ENCODE assay signal across 20 mouse cellular contexts in the genomic region with DNA sequence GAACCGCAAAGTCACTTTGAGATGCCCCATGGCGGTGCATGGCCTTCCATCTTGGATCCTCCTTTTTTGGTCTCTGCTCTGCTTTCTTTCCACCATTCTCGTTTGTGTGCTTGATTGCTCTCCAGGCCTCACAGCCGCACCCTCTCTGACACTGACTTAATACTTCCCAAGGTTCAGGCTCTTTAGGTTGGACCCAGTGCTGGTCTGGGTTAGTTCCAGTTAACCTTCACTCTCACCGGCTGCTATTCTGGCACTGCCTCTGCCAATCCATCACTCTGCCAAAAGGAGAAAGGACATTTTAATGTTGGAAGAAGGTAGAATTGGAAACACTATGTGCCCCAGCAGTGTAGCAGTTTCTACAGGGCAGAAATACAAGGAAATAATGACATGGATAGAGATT.
DNase-seq lines count a peak whose midpoint lies in the region; ATAC-seq lines count a peak whose summit lies in the region.
"Had no signal": no experiment of that assay in that cellular context is flagged by ENCODE, and none has a peak within 500 bp of the region (broad histone marks: within the 10 kb centered on the region; RNA-seq: fewer than 3 reads in every experiment).

No protein-coding gene starts in this region.

- H3K4me3 ChIP-seq in brown adipose tissue, adult 24 weeks (ENCODE audit: insufficient read depth, low read depth, low read length) = no peak overlapping the region
- H3K4me3 ChIP-seq in midbrain, embryonic 15.5 days = no peak overlapping the region
- H3K4me3 ChIP-seq: embryonic facial prominence, embryonic 15.5 days; heart, embryonic 12.5 days; hindbrain, embryonic 15.5 days; liver, embryonic 15.5 days; megakaryocyte, embryonic 14.5 days; neural tube, embryonic 13.5 days; stomach, embryonic 15.5 days had no signal

- H3K36me3 ChIP-seq in midbrain, embryonic 15.5 days (replicated peaks) = no peaks in the 10 kb centered on the region
- H3K36me3 ChIP-seq: embryonic facial prominence, embryonic 15.5 days; heart, embryonic 12.5 days; hindbrain, embryonic 15.5 days; liver, embryonic 15.5 days; neural tube, embryonic 13.5 days; stomach, embryonic 15.5 days had no signal

- DNase-seq in kidney, adult 18-20 months = peak; percentile 16
- no peak for DNase-seq in kidney, postnatal 14 days
- peak; percentile 80 for DNase-seq in adipocyte (ENCODE audit: low spot score)
- peak; percentile 72 to 81 for DNase-seq in cerebellum, postnatal 10 days
- no peak for DNase-seq in heart, postnatal 10 days
- DNase-seq: heart, postnatal 36 days; right cerebral cortex, postnatal 14 days had no signal

- intact Hi-C loops in heart, postnatal 10 days (cut with DNase I) = no loop called here

- no peaks in the 10 kb centered on the region for H3K9me3 ChIP-seq in midbrain, embryonic 15.5 days
- H3K9me3 ChIP-seq: embryonic facial prominence, embryonic 15.5 days; heart, embryonic 12.5 days; hindbrain, embryonic 15.5 days; liver, embryonic 15.5 days; megakaryocyte, embryonic 14.5 days; neural tube, embryonic 13.5 days; stomach, embryonic 15.5 days had no signal

- H3K27ac ChIP-seq in brown adipose tissue, adult 24 weeks (replicated peaks; ENCODE audit: low read depth, low read length) = peak overlapping the region; percentile 78
- H3K27ac ChIP-seq in midbrain, embryonic 15.5 days = no peak overlapping the region
- H3K27ac ChIP-seq: embryonic facial prominence, embryonic 15.5 days; hindbrain, embryonic 15.5 days; liver, embryonic 15.5 days; neural tube, embryonic 13.5 days; stomach, embryonic 15.5 days had no signal

- H3K9ac ChIP-seq in midbrain, embryonic 15.5 days = no peak overlapping the region
- H3K9ac ChIP-seq: embryonic facial prominence, embryonic 15.5 days; heart, embryonic 12.5 days; hindbrain, embryonic 15.5 days; liver, embryonic 15.5 days; neural tube, embryonic 13.5 days; stomach, embryonic 15.5 days had no signal

- no peak overlapping the region for H3K4me2 ChIP-seq in midbrain, embryonic 15.5 days
- H3K4me2 ChIP-seq: embryonic facial prominence, embryonic 15.5 days; heart, embryonic 12.5 days; hindbrain, embryonic 15.5 days; liver, embryonic 15.5 days; neural tube, embryonic 13.5 days; stomach, embryonic 15.5 days had no signal

- WGBS in midbrain, embryonic 15.5 days = 86% methylated on average over 5 of the region's 5 CpGs

- ATAC-seq in midbrain, embryonic 15.5 days (replicated peaks) = no peak
- ATAC-seq: activated CD4-positive, CD25-positive, alpha-beta regulatory T cell, adult 4 months; intestine, embryonic 16.5 days; lung, postnatal 0 days; Patski had no signal

- peaks cover 6% of the 10 kb centered on the region for H3K4me1 ChIP-seq in brown adipose tissue, adult 24 weeks (ENCODE audit: control insufficient read depth, insufficient read depth, insufficient read length, low read length)
- H3K4me1 ChIP-seq in midbrain, embryonic 15.5 days = peaks cover 14% of the 10 kb centered on the region
- H3K4me1 ChIP-seq: heart, embryonic 12.5 days; liver, embryonic 15.5 days; stomach, embryonic 15.5 days had no signal

- no peaks in the 10 kb centered on the region for H3K27me3 ChIP-seq in midbrain, embryonic 15.5 days (replicated peaks)
- H3K27me3 ChIP-seq: embryonic facial prominence, embryonic 15.5 days; heart, embryonic 12.5 days; hindbrain, embryonic 15.5 days; liver, embryonic 15.5 days; neural tube, embryonic 13.5 days; Patski; stomach, embryonic 15.5 days had no signal

Comparison
In these comparisons a context has a peak if more than half of its experiments do, and no peak if none do; other contexts are left out.
1. DNase-seq: peak in kidney, adult 18-20 months (single experiment), adipocyte (single experiment) and cerebellum, postnatal 10 days (2 of 2); none in kidney, postnatal 14 days (single experiment) and heart, postnatal 10 days (0 of 2).